Mouse (Mus musculus): ENCODE measurements around the gene Ccdc117. TPM values are rescaled to one million over a fixed set of nuclear protein-coding genes. Genes with fewer than 3 reads are reported as not detected.
"Not testable (repeated sequence)": the region's sequence is repeated elsewhere in the genome, so short reads cannot be mapped to it uniquely, and the experiment has no call there.

The Ccdc117 gene
- total RNA-seq, 2 experiments from 2014 or later: 15.6 to 15.9 TPM

GRCm38 (mm10) chr11:5540331-5540730 is 1.7 kb downstream of the Ccdc117 start:
- DNase-seq: no peak
- intact Hi-C loops (cut with DNase I): no loop called here

GRCm38 (mm10) chr11:5537454-5537853 is 4.5 kb downstream of the Ccdc117 start:
- intact Hi-C loops (cut with DNase I): not testable (repeated sequence)

GRCm38 (mm10) chr11:5533108-5533507 is 8.9 kb downstream of the Ccdc117 start:
- no peak for DNase-seq
- intact Hi-C loops (cut with DNase I): no loop called here

More at GRCm38 (mm10) chr11:5537454-5537853, 4.5 kb downstream of the Ccdc117 start:
- not testable (repeated sequence) for DNase-seq

GRCm38 (mm10) chr11:5530717-5531116 is 11.3 kb downstream of the Ccdc117 start:
- DNase-seq: no peak
- intact Hi-C loops (cut with DNase I): no loop called here

GRCm38 (mm10) chr11:5530172-5530571 is 11.8 kb downstream of the Ccdc117 start:
- intact Hi-C loops (cut with DNase I): no loop called here
- no peak for DNase-seq

- intact Hi-C loops (cut with DNase I): no loop called here
These were observed 13.1 kb downstream of the Ccdc117 start for GRCm38 (mm10) chr11:5528841-5529240.

GRCm38 (mm10) chr11:5527865-5528523 is 14.0 kb downstream of the Ccdc117 start:
- intact Hi-C loops (cut with DNase I): no loop called here

More at GRCm38 (mm10) chr11:5528841-5529240, 13.1 kb downstream of the Ccdc117 start:
- no peak for DNase-seq

GRCm38 (mm10) chr11:5526573-5527439 is 15.2 kb downstream of the Ccdc117 start:
- no peak for DNase-seq

More at GRCm38 (mm10) chr11:5527865-5528523, 14.0 kb downstream of the Ccdc117 start:
- DNase-seq: no peak

GRCm38 (mm10) chr11:5525418-5525817 is 16.6 kb downstream of the Ccdc117 start:
- intact Hi-C loops (cut with DNase I): no loop called here
- DNase-seq: no peak

More at GRCm38 (mm10) chr11:5526573-5527439, 15.2 kb downstream of the Ccdc117 start:
- intact Hi-C loops (cut with DNase I): no loop called here

- intact Hi-C loops (cut with DNase I): no loop called here
- no peak for DNase-seq
These were observed 19.1 kb downstream of the Ccdc117 start for GRCm38 (mm10) chr11:5522798-5523415.

- peak; percentile 62 to 64 for DNase-seq
- intact Hi-C loops (cut with DNase I): no loop called here
These were observed 20.3 kb downstream of the Ccdc117 start for GRCm38 (mm10) chr11:5521516-5522291.

- intact Hi-C loops (cut with DNase I): no loop called here
- peak in 1 of 2 experiments; percentile 64 for DNase-seq
These were observed 20.8 kb downstream of the Ccdc117 start for GRCm38 (mm10) chr11:5521266-5521515.

GRCm38 (mm10) chr11:5520412-5521265 is 21.3 kb downstream of the Ccdc117 start, which contains the start of gene Xbp1:
Gene Xbp1 (plus strand): TSS chr11:5520659.
- intact Hi-C loops (cut with DNase I): no loop called here
- peak; percentile 98 for DNase-seq

- intact Hi-C loops (cut with DNase I): loop anchor here (2.0 kb wide), 1 partner anchor 31 kb away; no protein-coding TSS in a partner anchor
- no peak for DNase-seq
These were observed 22.3 kb downstream of the Ccdc117 start for GRCm38 (mm10) chr11:5519681-5520080.

GRCm38 (mm10) chr11:5517346-5517745 is 24.6 kb downstream of the Ccdc117 start:
- intact Hi-C loops (cut with DNase I): no loop called here
- DNase-seq: no peak

GRCm38 (mm10) chr11:5516617-5517016 is 25.4 kb downstream of the Ccdc117 start:
- intact Hi-C loops (cut with DNase I): no loop called here
- no peak for DNase-seq

GRCm38 (mm10) chr11:5516151-5516550 is 25.8 kb downstream of the Ccdc117 start:
- no peak for DNase-seq
- intact Hi-C loops (cut with DNase I): no loop called here

GRCm38 (mm10) chr11:5515655-5516054 is 26.3 kb downstream of the Ccdc117 start:
- DNase-seq: no peak
- intact Hi-C loops (cut with DNase I): no loop called here

- no peak for DNase-seq
- intact Hi-C loops (cut with DNase I): no loop called here
These were observed 26.8 kb downstream of the Ccdc117 start for GRCm38 (mm10) chr11:5515196-5515595.
